Mouse (Mus musculus): ENCODE results near the gene Rpa2.

DNA sequence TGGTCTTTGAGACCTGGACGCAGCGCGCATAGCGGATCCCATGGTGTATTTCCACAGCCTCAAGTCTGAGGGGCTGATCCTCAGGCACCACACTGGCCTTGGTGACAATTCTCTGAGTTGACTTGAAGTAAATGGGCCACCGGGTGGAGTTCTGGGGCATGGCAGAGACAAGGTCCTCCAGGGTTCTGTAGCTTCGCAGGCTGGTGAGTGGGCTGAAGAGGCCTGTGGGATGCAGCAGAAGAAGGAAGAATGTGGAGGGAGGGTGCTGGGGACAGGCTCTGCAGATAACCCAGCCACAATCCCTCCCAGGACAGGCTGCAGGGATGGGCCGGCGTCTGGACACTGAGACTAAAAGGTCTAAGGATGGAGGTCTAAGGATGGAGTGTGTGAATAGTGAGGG is 21.6 kb downstream of the Rpa2 start:
- TF ChIP-seq CTCF (IDR thresholded peaks at IDR 0.05; ENCODE audit: extremely low read depth, insufficient read depth, low read length) = no peak
- no peak for TF ChIP-seq POLR2A (IDR thresholded peaks at IDR 0.05; ENCODE audit: extremely low read depth, insufficient read depth, low read length)

Measured in cortical plate, adult 2 months (tissue).